Mouse (Mus musculus): ENCODE measurements around the gene 9530077C05Rik. TPM values are rescaled to one million over a fixed set of nuclear protein-coding genes. Genes with fewer than 3 reads are reported as not detected.
"Not testable (repeated sequence)": the region's sequence is repeated elsewhere in the genome, so short reads cannot be mapped to it uniquely, and the experiment has no call there.

9530077C05Rik gene
- polyA plus RNA-seq, 1 experiment: 0.84 TPM

- Histone ChIP-seq H3K4me3 (ENCODE audit: insufficient read depth, low read length) (peak overlapping the region; percentile 39; the same call in 1 of the 2 replicates), H3K27ac (ENCODE audit: insufficient read depth, low read length) (peak overlapping the region; percentile 95), H3K4me1 (ENCODE audit: control insufficient read depth, insufficient read depth, low read length) (peaks cover 14% of the 10 kb centered on the region)
- TF ChIP-seq POLR2A (IDR thresholded peaks at IDR 0.05; ENCODE audit: low read depth, low read length) (no peak; the same call in 1 of the 2 replicates), CTCF (IDR thresholded peaks at IDR 0.05; ENCODE audit: borderline replicate concordance, insufficient read depth, low read length) (no peak)
Measured at GRCm38 (mm10) chr9:22389736-22390245, 21.5 kb upstream of the 9530077C05Rik start.

- H3K27ac ChIP-seq (ENCODE audit: insufficient read depth, low read length): peak overlapping the region; percentile 44; the same call in 1 of the 2 replicates
- peaks cover 14% of the 10 kb centered on the region for H3K4me1 ChIP-seq (ENCODE audit: control insufficient read depth, insufficient read depth, low read length)
- no peak overlapping the region for H3K4me3 ChIP-seq (ENCODE audit: insufficient read depth, low read length)
- TF ChIP-seq POLR2A (IDR thresholded peaks at IDR 0.05; ENCODE audit: low read depth, low read length): no peak
- no peak for TF ChIP-seq CTCF (IDR thresholded peaks at IDR 0.05; ENCODE audit: borderline replicate concordance, insufficient read depth, low read length)
Measured at GRCm38 (mm10) chr9:22390390-22390789, 20.9 kb upstream of the 9530077C05Rik start.

GRCm38 (mm10) chr9:22394725-22395124, 16.6 kb upstream of the 9530077C05Rik start:
- TF ChIP-seq CTCF (IDR thresholded peaks at IDR 0.05; ENCODE audit: borderline replicate concordance, insufficient read depth, low read length) (no peak), POLR2A (IDR thresholded peaks at IDR 0.05; ENCODE audit: low read depth, low read length) (no peak)
- H3K4me1 ChIP-seq (ENCODE audit: control insufficient read depth, insufficient read depth, low read length): peaks cover 8% of the 10 kb centered on the region
- no peak overlapping the region for H3K4me3 ChIP-seq (ENCODE audit: insufficient read depth, low read length)
- H3K27ac ChIP-seq (ENCODE audit: insufficient read depth, low read length): no peak overlapping the region

- no peak for TF ChIP-seq POLR2A (IDR thresholded peaks at IDR 0.05; ENCODE audit: low read depth, low read length)
- no peak for TF ChIP-seq CTCF (IDR thresholded peaks at IDR 0.05; ENCODE audit: borderline replicate concordance, insufficient read depth, low read length)
- Histone ChIP-seq H3K4me1 (ENCODE audit: control insufficient read depth, insufficient read depth, low read length) (no peaks in the 10 kb centered on the region), H3K27ac (ENCODE audit: insufficient read depth, low read length) (peak overlapping the region; percentile 34; the same call in 1 of the 2 replicates), H3K4me3 (ENCODE audit: insufficient read depth, low read length) (no peak overlapping the region)
Measured at GRCm38 (mm10) chr9:22399021-22399420, 12.3 kb upstream of the 9530077C05Rik start.

GRCm38 (mm10) chr9:22402001-22402400, 9.3 kb upstream of the 9530077C05Rik start:
- TF ChIP-seq CTCF (IDR thresholded peaks at IDR 0.05; ENCODE audit: borderline replicate concordance, insufficient read depth, low read length): no peak
- TF ChIP-seq POLR2A (IDR thresholded peaks at IDR 0.05; ENCODE audit: low read depth, low read length): no peak

GRCm38 (mm10) chr9:22402976-22403375, 8.3 kb upstream of the 9530077C05Rik start:
- H3K4me3 ChIP-seq (ENCODE audit: insufficient read depth, low read length): no peak overlapping the region
- H3K27ac ChIP-seq (ENCODE audit: insufficient read depth, low read length): no peak overlapping the region
- H3K4me1 ChIP-seq (ENCODE audit: control insufficient read depth, insufficient read depth, low read length): no peaks in the 10 kb centered on the region
- TF ChIP-seq CTCF (IDR thresholded peaks at IDR 0.05; ENCODE audit: borderline replicate concordance, insufficient read depth, low read length) (no peak), POLR2A (IDR thresholded peaks at IDR 0.05; ENCODE audit: low read depth, low read length) (no peak)

More at GRCm38 (mm10) chr9:22402001-22402400, 9.3 kb upstream of the 9530077C05Rik start:
- Histone ChIP-seq H3K4me1 (ENCODE audit: control insufficient read depth, insufficient read depth, low read length) (no peaks in the 10 kb centered on the region), H3K4me3 (ENCODE audit: insufficient read depth, low read length) (no peak overlapping the region), H3K27ac (ENCODE audit: insufficient read depth, low read length) (no peak overlapping the region)

- H3K4me1 ChIP-seq (ENCODE audit: control insufficient read depth, insufficient read depth, low read length); H3K27ac ChIP-seq (ENCODE audit: insufficient read depth, low read length); H3K4me3 ChIP-seq (ENCODE audit: insufficient read depth, low read length): not testable (repeated sequence)
Measured at GRCm38 (mm10) chr9:22403501-22403900, 7.8 kb upstream of the 9530077C05Rik start.

- no peak overlapping the region for H3K4me3 ChIP-seq (ENCODE audit: insufficient read depth, low read length)
- TF ChIP-seq POLR2A (IDR thresholded peaks at IDR 0.05; ENCODE audit: low read depth, low read length): no peak
- no peak for TF ChIP-seq CTCF (IDR thresholded peaks at IDR 0.05; ENCODE audit: borderline replicate concordance, insufficient read depth, low read length)
- no peaks in the 10 kb centered on the region for H3K4me1 ChIP-seq (ENCODE audit: control insufficient read depth, insufficient read depth, low read length)
- no peak overlapping the region for H3K27ac ChIP-seq (ENCODE audit: insufficient read depth, low read length)
Measured at GRCm38 (mm10) chr9:22405414-22405813, 5.9 kb upstream of the 9530077C05Rik start.

- not testable (repeated sequence) for H3K4me1 ChIP-seq (ENCODE audit: control insufficient read depth, insufficient read depth, low read length); H3K4me3 ChIP-seq (ENCODE audit: insufficient read depth, low read length); H3K27ac ChIP-seq (ENCODE audit: insufficient read depth, low read length)
Measured at GRCm38 (mm10) chr9:22407633-22408032, 3.7 kb upstream of the 9530077C05Rik start.

GRCm38 (mm10) chr9:22408344-22408743, 3.0 kb upstream of the 9530077C05Rik start:
- 0 out of 2 replicates have a peak, but pooled peaks have one; percentile 2 for TF ChIP-seq CTCF (IDR thresholded peaks at IDR 0.05; ENCODE audit: borderline replicate concordance, insufficient read depth, low read length)
- H3K27ac ChIP-seq (ENCODE audit: insufficient read depth, low read length); H3K4me3 ChIP-seq (ENCODE audit: insufficient read depth, low read length); H3K4me1 ChIP-seq (ENCODE audit: control insufficient read depth, insufficient read depth, low read length): not testable (repeated sequence)

GRCm38 (mm10) chr9:22409501-22409900, 1.8 kb upstream of the 9530077C05Rik start:
- Histone ChIP-seq H3K4me1 (ENCODE audit: control insufficient read depth, insufficient read depth, low read length) (no peaks in the 10 kb centered on the region), H3K27ac (ENCODE audit: insufficient read depth, low read length) (no peak overlapping the region), H3K4me3 (ENCODE audit: insufficient read depth, low read length) (no peak overlapping the region)
- TF ChIP-seq POLR2A (IDR thresholded peaks at IDR 0.05; ENCODE audit: low read depth, low read length) (no peak), CTCF (IDR thresholded peaks at IDR 0.05; ENCODE audit: borderline replicate concordance, insufficient read depth, low read length) (no peak)

All from embryonic fibroblast, embryonic 13.5 days (primary cell).